Mouse (Mus musculus) liver, embryonic 13.5 days (tissue): ENCODE measurements at regions not wholly inside any gene's neighbourhood (a gene's known extent, or its start where the extent isn't known, plus 50 kb on each side); places are given as distances from the start of the nearest gene placed in this dataset.

Experiments
- ATAC-seq: fragments of 200-750 bp; cut with Nextera tagmentation; 2 replicates; pipeline ENCODE4 v1.8.0; 2017; ENCODE audit warnings: low read depth, mild to moderate bottlenecking, moderate number of reproducible peaks, moderate library complexity
- DNase-seq: peaks from one replicate; pipeline ENCODE4 v3.0.0; 2022
- H3K27ac ChIP-seq: fragments of 300-500 bp; sonication (generic); 2 replicates; pipeline ENCODE4 v1.5.1; 2015; ENCODE audit warnings: moderate library complexity, mild to moderate bottlenecking, inconsistent platforms
- H3K27me3 ChIP-seq: fragments of 300-500 bp; sonication (generic); 2 replicates; pipeline ENCODE4 v1.6.1; 2015; ENCODE audit warnings: mild to moderate bottlenecking, inconsistent platforms
- H3K36me3 ChIP-seq: fragments of 300-500 bp; sonication (generic); 2 replicates; pipeline ENCODE4 v1.6.1; 2015; ENCODE audit warnings: mild to moderate bottlenecking, inconsistent platforms
- H3K4me1 ChIP-seq: fragments of 300-500 bp; sonication (generic); replicated peaks from 2 replicates; pipeline ENCODE4 v1.6.1; 2015; ENCODE audit warnings: inconsistent platforms
- H3K4me2 ChIP-seq: fragments of 300-500 bp; sonication (generic); 2 replicates; pipeline ENCODE4 v1.6.1; 2015; ENCODE audit warnings: inconsistent platforms, mild to moderate bottlenecking, moderate library complexity
- H3K4me3 ChIP-seq: fragments of 300-500 bp; sonication (generic); replicated peaks from 2 replicates; pipeline ENCODE4 v1.5.1; 2015; ENCODE audit warnings: mild to moderate bottlenecking, inconsistent platforms
- H3K9ac ChIP-seq: fragments of 300-500 bp; sonication (generic); 2 replicates; pipeline ENCODE4 v1.6.1; 2015; ENCODE audit warnings: mild to moderate bottlenecking, inconsistent platforms
- H3K9me3 ChIP-seq: fragments of 300-500 bp; sonication (generic); replicated peaks from 2 replicates; pipeline ENCODE4 v1.6.1; 2016; ENCODE audit warnings: inconsistent platforms
- WGBS: fragments of 180-500 bp; shearing (Covaris S2); methylation state at CpG from one replicate; pipeline ENCODE4 v1.1.7; 2015; ENCODE audit not compliant: insufficient replicate concordance; 5-methylcytosine and 5-hydroxymethylcytosine counted together

DNA sequence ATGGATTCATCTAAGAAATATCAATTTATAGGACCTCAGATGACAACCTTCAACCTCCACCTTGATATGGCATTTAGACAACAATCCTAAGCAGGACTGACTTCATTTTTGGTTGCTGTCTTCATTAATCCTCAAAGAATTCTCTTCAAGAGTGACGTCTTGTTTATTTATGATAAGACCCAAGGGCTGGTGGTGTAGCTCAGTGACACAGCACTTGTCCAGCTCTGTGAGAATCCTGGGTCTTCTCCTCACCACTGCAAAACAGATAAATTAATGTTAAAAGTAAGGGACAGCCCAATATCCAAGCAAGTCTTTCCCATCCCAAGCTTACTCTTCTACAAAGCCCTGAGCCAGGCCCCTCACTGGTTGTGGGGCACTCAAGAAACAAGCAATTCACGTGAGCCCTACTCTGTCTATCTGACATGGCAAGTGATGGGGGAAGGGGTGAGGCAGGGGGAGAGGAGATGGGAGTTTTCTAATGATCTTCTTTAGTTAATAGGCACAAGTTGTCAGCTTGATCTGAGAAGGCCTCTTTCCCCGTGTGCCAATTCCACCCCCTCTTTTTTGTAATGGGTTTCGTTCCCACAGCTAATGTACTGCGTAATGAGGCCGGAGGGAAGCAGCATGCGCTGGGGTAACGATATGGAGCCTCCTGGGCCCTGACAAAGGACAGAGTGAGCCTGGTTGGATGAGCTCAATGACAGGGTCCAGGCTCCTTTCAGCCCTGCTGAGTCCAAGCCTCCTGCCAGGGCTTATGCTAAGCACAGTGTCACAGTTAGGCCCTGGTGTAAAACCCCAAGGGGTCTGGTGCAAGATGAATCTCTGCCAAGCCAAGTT, 127.7 kb upstream of the Parp11 start:
- Histone ChIP-seq H3K4me2 (peak overlapping the region; percentile 11; the same call in 1 of the 2 replicates), H3K27ac (peak overlapping the region; percentile 98), H3K27me3 (0 out of 2 replicates have a peak, but pooled peaks cover 6% of the 10 kb centered on the region), H3K9ac (peak overlapping the region; percentile 46; the same call in 1 of the 2 replicates), H3K4me3 (no peak overlapping the region), H3K36me3 (no peaks in the 10 kb centered on the region), H3K4me1 (peaks cover 67% of the 10 kb centered on the region), H3K9me3 (no peaks in the 10 kb centered on the region)
- DNase-seq: no peak
- ATAC-seq: no peak
- WGBS: 74% methylated on average over 8 of the region's 8 CpGs

DNA sequence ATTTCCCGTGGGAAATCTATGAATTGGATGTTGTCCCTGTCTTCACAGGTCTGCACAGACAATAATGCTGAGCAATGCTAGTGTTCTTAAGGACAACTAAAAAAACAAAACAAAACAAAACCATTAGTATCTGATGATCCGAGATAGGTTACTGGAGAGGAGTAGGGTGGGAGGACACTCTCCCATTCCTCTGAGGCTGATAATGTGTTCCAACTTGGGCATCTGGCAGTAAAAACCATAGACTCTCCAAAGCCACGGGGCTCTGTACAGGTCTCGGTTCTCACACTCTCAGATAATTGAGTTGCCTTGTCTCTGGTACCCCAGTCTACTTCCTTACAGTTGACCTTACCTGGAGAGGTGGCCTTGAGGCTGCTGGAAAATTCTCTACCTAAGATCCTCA, 126.0 kb upstream of the Parp11 start:
- Histone ChIP-seq H3K4me1 (peaks cover 83% of the 10 kb centered on the region), H3K27ac (peak overlapping the region; percentile 98), H3K4me3 (no peak overlapping the region), H3K9me3 (no peaks in the 10 kb centered on the region), H3K4me2 (peak overlapping the region; percentile 64), H3K9ac (peak overlapping the region; percentile 56), H3K27me3 (0 out of 2 replicates have a peak, but pooled peaks cover 6% of the 10 kb centered on the region), H3K36me3 (no peaks in the 10 kb centered on the region)
- WGBS: 25% methylated on average over 4 of the region's 4 CpGs
- DNase-seq (no peak), ATAC-seq (peak; percentile 53)

DNA sequence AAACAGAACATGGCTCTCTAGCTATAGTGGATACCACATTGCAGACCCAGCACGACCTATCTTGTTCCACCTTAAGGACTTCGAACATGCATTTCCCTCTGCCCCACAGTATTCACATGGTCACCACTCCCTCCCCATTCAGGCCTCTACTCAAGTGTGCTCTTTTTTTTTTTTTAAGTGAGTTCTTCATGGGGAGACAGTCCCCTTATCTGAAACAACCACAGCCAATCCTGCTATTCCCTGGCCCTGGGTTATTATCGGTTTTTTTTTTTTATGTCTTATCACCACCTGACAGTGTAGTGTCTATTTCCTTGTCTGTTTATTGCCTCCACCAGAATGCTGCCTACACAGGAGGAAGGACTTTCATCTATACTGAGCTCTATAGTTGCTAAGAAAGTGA, 125.6 kb upstream of the Parp11 start:
- H3K4me3 ChIP-seq: peak overlapping the region; percentile 31
- ATAC-seq (peak; percentile 86), DNase-seq (peak; percentile 55)
- WGBS: 10% methylated on average over 3 of the region's 3 CpGs
- H3K9ac ChIP-seq: peak overlapping the region; percentile 67
- H3K27me3 ChIP-seq: 0 out of 2 replicates have a peak, but pooled peaks cover 6% of the 10 kb centered on the region
- peak overlapping the region; percentile 64 for H3K4me2 ChIP-seq
- H3K9me3 ChIP-seq: no peaks in the 10 kb centered on the region
- H3K36me3 ChIP-seq: no peaks in the 10 kb centered on the region
- H3K27ac ChIP-seq: peak overlapping the region; percentile 98
- peaks cover 88% of the 10 kb centered on the region for H3K4me1 ChIP-seq

DNA sequence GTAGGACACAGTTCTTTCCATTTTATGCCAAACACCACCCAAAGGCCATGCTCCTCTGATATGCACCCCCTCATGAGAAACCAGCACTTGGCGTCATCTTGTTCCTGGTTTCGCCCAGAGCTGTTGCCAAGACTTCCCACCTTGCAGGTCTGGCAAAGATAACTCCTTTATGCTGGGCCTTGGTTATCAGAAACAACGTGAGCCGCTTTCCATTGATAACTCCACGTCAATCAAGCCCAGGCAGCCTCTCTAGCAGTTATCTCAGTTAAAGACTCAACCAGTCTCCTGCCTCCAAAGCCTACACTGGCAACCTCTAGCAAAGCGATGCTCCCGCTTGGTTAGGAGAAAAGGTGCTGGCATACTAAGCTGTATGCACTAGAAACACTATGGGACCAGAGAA, 124.2 kb upstream of the Parp11 start:
- H3K9ac ChIP-seq: peak overlapping the region; percentile 67
- no peaks in the 10 kb centered on the region for H3K27me3 ChIP-seq
- peak overlapping the region; percentile 26; the same call in 1 of the 2 replicates for H3K4me3 ChIP-seq
- H3K27ac ChIP-seq: peak overlapping the region; percentile 98
- H3K4me1 ChIP-seq: peaks cover 99% of the 10 kb centered on the region
- peak; percentile 76 for ATAC-seq
- peak overlapping the region; percentile 64 for H3K4me2 ChIP-seq
- no peaks in the 10 kb centered on the region for H3K9me3 ChIP-seq
- no peaks in the 10 kb centered on the region for H3K36me3 ChIP-seq
- peak; percentile 81 for DNase-seq
- WGBS: 9% methylated on average over 7 of the region's 7 CpGs

DNA sequence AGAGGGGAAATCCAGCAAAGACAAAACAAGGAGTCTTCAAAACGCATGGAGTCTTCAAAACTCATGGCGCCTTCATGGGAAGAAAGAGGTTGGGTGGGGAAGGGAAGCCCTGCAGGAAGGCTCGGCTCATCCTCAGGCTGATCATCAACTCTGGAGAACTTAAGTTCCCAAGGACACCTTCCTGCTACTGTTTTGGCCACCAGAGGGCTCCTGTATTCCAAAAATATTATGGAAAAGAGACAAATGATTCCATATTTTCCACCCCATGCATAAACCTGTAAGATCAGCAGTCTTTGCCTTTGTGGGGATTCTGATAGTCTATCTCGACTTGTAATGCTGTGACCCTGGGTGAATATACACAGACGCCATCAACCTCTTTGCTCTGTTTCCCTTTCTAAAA, 121.7 kb upstream of the Parp11 start:
- DNase-seq (no peak), ATAC-seq (no peak)
- Histone ChIP-seq H3K4me1 (peaks cover 99% of the 10 kb centered on the region), H3K9ac (peak overlapping the region; percentile 30; the same call in 1 of the 2 replicates), H3K27me3 (no peaks in the 10 kb centered on the region), H3K36me3 (no peaks in the 10 kb centered on the region), H3K4me2 (no peak overlapping the region), H3K9me3 (no peaks in the 10 kb centered on the region), H3K4me3 (no peak overlapping the region), H3K27ac (peak overlapping the region; percentile 80)
- WGBS: 56% methylated on average over 5 of the region's 5 CpGs

DNA sequence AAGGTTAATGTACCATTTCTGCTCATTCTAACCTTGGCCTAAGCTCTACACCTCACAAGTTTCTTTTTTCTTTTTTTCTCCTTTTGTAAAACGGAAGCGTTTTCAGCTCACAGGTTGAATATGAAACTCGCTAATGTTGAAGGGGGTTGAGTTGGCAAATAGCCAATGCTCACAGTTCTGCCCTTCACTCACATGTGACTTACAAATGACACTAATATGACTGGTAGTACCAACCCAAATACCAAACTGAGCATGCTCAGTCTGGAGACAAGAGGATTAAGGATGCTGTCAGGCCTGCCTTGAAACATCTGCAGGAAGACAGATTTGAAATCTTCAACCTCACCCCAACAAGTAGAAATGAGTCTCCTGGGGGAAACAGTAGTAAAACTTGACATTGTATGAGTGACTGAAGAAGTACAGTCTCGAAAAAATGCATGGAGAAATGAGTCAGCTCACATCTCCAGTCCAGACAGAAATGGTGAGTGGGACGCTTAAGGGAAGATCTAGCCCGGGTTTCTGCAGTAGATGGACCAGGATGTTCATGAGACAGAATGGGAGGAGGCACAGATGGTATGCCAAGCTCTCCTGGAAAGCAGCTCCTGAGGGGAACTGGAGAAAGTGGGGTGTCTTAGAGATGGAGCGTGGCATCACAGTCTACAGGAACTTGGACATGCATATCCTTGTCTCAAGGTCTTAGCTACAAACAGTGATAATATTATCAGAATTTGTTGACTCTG, 120.9 kb upstream of the Parp11 start:
- peak overlapping the region; percentile 44 for H3K4me2 ChIP-seq
- H3K9ac ChIP-seq: peak overlapping the region; percentile 44
- no peaks in the 10 kb centered on the region for H3K9me3 ChIP-seq
- H3K27me3 ChIP-seq: no peaks in the 10 kb centered on the region
- H3K27ac ChIP-seq: peak overlapping the region; percentile 80
- no peaks in the 10 kb centered on the region for H3K36me3 ChIP-seq
- 67% methylated on average over 7 of the region's 7 CpGs for WGBS
- DNase-seq: no peak
- no peak overlapping the region for H3K4me3 ChIP-seq
- H3K4me1 ChIP-seq: peaks cover 97% of the 10 kb centered on the region
- peak; percentile 7 for ATAC-seq

DNA sequence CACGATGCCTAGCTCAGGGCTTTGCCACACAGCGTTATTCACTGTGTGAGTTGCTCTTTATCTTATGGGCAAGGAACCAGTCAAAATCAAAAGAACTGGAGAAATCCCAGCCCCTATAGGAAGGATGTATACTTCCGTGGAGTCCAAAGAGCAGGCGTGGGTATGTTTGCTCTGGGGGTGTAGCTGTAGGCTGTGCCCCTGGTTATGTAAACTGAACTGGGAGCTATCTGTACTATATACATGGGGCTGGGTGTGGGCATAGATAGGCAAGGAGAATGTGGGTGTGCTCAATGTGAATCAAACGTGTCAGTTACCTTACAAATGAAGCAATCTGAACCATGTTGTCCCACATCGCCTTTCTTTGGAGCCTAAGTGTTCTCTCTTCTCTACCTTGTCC, 120.3 kb upstream of the Parp11 start:
- H3K4me2 ChIP-seq: peak overlapping the region; percentile 44
- H3K36me3 ChIP-seq: no peaks in the 10 kb centered on the region
- no peaks in the 10 kb centered on the region for H3K27me3 ChIP-seq
- peak; percentile 67 for ATAC-seq
- peak overlapping the region; percentile 80 for H3K27ac ChIP-seq
- no peaks in the 10 kb centered on the region for H3K9me3 ChIP-seq
- WGBS: 14% methylated on average over 6 of the region's 6 CpGs
- peak; percentile 21 for DNase-seq
- H3K4me1 ChIP-seq: peaks cover 98% of the 10 kb centered on the region
- H3K4me3 ChIP-seq: no peak overlapping the region; the same call in 1 of the 2 replicates
- peak overlapping the region; percentile 44 for H3K9ac ChIP-seq

DNA sequence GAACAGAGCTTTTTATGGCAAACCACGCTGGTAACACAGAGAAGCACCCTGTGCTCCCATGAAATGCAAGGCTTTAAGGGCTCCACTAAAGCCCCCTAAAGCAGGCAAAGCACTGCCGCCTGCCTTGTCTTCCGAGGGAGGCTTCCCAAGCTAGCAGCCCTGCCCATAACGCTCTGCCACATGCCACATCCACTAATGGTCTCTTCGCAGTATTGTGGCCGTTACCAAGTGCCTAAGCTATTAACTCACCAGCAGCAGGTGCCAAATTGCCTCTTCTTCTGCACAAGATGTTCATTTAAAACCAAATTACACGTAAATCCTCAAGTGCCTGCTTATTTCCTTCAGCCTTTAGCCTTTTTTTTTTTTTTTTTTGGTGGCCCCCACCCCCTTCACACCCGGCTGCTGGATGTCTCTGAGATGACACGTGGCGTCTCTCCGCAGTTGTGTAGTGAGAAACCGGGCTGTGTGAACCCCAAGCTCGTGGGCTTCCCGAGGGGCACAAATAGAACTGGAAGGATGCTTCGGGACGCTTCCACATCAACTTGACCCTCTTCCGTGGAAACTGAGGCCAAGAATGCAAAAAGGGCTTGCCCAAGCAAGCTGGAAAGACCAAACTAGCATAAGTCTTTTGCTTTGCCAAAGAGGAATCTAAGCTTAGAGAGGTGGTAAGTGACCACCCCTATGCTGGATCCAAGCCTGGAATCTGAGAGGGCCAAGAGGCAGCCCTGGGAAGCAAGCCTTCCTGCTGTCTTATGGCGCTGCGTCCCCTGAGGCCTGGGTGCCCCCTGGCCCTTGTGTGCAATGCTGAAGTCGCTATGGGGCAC, 117.2 kb upstream of the Parp11 start:
- peak overlapping the region; percentile 84 for H3K9ac ChIP-seq
- WGBS: 69% methylated on average over 20 of the region's 20 CpGs

DNA sequence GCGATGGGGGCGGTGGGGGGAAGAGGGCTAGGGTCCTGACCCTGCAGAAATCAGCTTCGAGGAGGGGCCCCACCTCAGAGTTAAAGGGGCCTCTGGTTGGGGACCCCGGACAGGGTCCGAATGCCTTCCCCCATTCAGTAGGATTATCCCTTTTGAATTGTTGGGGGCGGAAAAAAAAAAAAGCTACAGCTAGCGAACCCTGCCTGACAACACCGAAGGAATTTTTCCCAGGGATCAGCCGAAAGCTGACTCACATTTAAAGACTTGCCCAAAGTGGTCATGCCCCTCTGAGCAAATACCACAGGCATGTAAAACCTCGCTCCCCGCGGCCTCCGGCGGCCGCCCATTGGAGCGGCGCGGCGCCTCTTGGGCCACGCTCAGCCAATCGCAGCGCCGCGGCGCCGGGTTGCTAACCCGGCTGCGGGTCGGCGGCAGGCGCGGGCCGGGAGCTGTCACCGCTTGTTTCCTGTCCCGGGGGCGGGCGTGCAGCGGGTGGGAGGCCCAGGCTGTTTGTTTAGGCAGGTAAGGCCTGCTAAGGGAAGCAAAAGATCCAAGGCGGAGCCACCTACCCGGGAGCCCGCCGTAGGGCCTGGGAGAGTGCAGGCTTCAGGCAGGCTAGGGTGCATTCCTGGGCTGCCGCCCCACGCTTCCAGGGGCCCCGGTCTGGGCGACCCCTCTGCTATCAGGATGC, 116.5 kb upstream of the Parp11 start:
- H3K4me2 ChIP-seq: peak overlapping the region; percentile 96
- H3K4me3 ChIP-seq: peak overlapping the region; percentile 67
- under 1% methylated on average over 46 of the region's 46 CpGs for WGBS
- DNase-seq (peak; percentile 73), ATAC-seq (peak; percentile 87)
- peaks cover 62% of the 10 kb centered on the region for H3K4me1 ChIP-seq
- H3K27me3 ChIP-seq: no peaks in the 10 kb centered on the region
- H3K27ac ChIP-seq: peak overlapping the region; percentile 81
- H3K36me3 ChIP-seq: no peaks in the 10 kb centered on the region
- H3K9ac ChIP-seq: peak overlapping the region; percentile 84
- H3K9me3 ChIP-seq: no peaks in the 10 kb centered on the region

More for the DNA sequence above, 117.2 kb upstream of the Parp11 start:
- Histone ChIP-seq H3K36me3 (no peaks in the 10 kb centered on the region), H3K4me3 (peak overlapping the region; percentile 67), H3K9me3 (no peaks in the 10 kb centered on the region), H3K4me2 (peak overlapping the region; percentile 96), H3K27ac (peak overlapping the region; percentile 81), H3K4me1 (peaks cover 69% of the 10 kb centered on the region), H3K27me3 (no peaks in the 10 kb centered on the region)
- ATAC-seq: no peak
- DNase-seq: no peak

DNA sequence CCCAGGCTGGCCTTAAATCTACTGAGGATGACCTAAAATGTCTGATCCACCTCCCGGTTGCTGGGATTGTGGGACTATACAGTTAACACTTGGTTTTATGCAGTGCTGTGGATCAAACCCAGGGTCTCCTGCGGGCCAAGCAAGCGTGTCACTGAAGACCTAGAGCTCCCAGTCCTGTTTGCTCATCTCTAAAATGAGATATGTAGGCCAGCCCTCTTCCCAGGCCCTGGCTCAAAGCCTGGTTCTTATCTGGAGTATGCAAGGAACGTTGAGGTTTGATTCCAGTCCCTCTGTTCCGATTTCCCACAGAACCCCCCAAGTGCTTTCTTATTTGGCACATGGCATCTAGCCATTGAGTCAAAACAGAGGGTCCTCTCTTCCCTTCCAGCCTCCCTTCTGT, 115.5 kb upstream of the Parp11 start:
- no peak for DNase-seq
- no peak for ATAC-seq
- Histone ChIP-seq H3K9ac (peak overlapping the region; percentile 84), H3K27ac (peak overlapping the region; percentile 81), H3K4me2 (peak overlapping the region; percentile 96), H3K27me3 (0 out of 2 replicates have a peak, but pooled peaks cover 5% of the 10 kb centered on the region), H3K36me3 (no peaks in the 10 kb centered on the region), H3K9me3 (no peaks in the 10 kb centered on the region), H3K4me3 (peak overlapping the region; percentile 67; the same call in 1 of the 2 replicates), H3K4me1 (peaks cover 62% of the 10 kb centered on the region)
- 41% methylated on average over 5 of the region's 5 CpGs for WGBS
